Mouse (Mus musculus): ENCODE results near the gene Gm37596. TPM values are rescaled to one million over a fixed set of nuclear protein-coding genes. Genes with fewer than 3 reads are reported as not detected.
"Not testable (repeated sequence)": the region's sequence is repeated elsewhere in the genome, so short reads cannot be mapped to it uniquely, and the experiment has no call there.

The Gm37596 gene
- not detected in 2 replicates for polyA plus RNA-seq (2015; fragmentation: Nextera tagmentation; extraction: Ambion mirVana)

DNA sequence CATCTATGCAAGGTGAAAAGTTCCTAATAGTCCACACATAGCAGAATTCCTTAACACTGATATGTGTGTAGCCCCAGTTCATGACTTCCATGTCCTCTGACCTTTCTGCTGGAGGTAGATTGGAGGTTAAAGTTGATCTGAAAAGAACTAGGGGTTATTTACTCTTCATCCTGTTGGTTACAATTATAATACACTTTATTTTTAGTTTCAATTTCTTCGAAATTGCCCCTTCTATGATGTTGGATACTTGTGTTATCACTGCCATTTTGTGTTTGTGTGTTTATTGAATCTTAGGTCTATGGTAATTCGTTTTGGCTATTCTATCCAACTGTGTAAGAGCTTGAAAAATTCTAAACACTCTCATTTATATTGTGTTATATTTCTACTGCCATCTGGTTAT lies at the start of gene Gm37596:
Gene Gm37596 (minus strand): TSS at position 101 of the 400 bp plus-strand sequence.
- not testable (repeated sequence) for H3K27ac ChIP-seq (replicated peaks); H3K4me1 ChIP-seq (replicated peaks); H3K4me3 ChIP-seq (replicated peaks); H3K9ac ChIP-seq; H3K4me2 ChIP-seq; ATAC-seq (ENCODE audit: insufficient read depth); H3K36me3 ChIP-seq (replicated peaks); H3K9me3 ChIP-seq (replicated peaks); H3K27me3 ChIP-seq
- 54% methylated on average over 1 of the region's 2 CpGs for WGBS (ENCODE audit: insufficient replicate concordance)

DNA sequence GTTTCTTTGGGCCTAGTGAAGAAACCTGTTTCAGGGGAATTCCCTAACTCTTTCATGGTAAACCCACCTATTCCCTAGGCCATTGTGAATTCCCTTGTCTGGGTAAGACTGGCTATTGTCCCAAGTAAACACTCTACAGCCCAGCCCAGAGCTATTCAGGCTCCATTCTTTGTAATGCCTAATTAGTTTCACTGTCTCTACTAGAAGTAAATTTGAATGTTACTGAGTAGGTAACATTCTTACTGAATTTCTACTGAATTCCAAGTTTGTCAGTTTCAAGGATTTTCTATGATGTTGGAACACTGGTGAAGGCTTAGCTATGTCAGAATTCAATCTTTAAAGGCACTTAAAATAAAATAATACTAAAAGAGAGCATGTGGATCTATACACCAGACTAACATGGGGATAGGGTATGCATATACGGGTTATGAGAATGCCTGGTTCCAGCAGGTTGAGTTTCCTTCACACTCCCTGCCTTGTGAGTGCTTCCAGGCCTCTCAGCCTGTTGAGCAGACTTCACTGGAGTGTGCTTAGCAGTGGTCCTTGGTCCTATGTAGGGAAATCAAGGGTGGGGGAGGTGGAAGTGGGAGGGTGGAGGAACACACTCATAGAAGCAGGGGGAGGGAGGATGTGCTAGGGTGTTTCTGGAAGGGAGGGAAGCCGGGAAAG lies 16.2 kb upstream of the Gm37596 start:
- not testable (repeated sequence) for ATAC-seq (ENCODE audit: insufficient read depth); H3K36me3 ChIP-seq (replicated peaks); H3K27me3 ChIP-seq; H3K27ac ChIP-seq (replicated peaks); H3K4me2 ChIP-seq; H3K4me1 ChIP-seq (replicated peaks); H3K9me3 ChIP-seq (replicated peaks); H3K4me3 ChIP-seq (replicated peaks); H3K9ac ChIP-seq
- WGBS (ENCODE audit: insufficient replicate concordance), result 62% methylated on average over 2 of the region's 2 CpGs

- not testable (repeated sequence) for H3K9me3 ChIP-seq (replicated peaks); H3K27me3 ChIP-seq; H3K9ac ChIP-seq; H3K4me1 ChIP-seq (replicated peaks); H3K27ac ChIP-seq (replicated peaks); ATAC-seq (ENCODE audit: insufficient read depth); H3K4me2 ChIP-seq; H3K36me3 ChIP-seq (replicated peaks); H3K4me3 ChIP-seq (replicated peaks)
- 48% methylated on average over 3 of the region's 4 CpGs for WGBS (ENCODE audit: insufficient replicate concordance)
Observed at GRCm38 (mm10) chr3:93676210-93676609, 16.7 kb downstream of the Gm37596 start, which contains the start of gene Tdpoz1. Gene Tdpoz1 (minus strand): TSS chr3:93676310.

DNA sequence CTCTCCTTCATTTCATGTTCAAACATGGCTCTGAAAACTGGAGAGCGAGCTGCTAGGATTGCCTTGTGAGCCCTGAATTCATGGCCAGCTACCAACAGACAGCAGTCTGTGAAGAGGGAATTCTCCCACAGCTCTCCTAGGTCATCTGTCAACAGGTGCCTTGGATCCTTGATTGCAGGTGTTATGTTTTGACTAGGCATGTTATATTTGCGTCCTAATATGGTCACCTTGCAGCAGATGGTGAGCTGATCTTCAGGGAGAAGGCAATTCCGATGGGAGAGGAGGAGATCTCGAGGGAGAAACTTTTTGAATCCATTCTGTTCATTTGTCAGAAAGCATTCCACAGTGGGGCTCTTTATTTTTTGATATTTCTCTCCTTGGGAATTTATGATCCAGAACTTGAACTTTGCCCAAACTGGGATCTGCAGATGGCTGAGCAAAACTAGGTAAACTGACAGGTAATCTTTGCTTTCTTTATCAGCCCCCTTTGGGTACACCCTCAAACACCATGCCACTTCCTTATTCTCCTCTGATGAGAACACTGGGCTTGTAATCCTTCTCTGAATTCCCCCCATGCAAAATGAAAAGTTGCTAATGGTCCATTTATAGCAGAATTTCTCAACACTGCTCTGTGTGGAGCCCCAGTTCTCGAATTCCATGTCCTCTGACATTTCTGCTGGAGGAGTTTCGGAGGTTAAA lies 21.9 kb downstream of the Gm37596 start:
- H3K4me2 ChIP-seq; H3K27me3 ChIP-seq; H3K27ac ChIP-seq (replicated peaks); H3K36me3 ChIP-seq (replicated peaks); H3K4me1 ChIP-seq (replicated peaks); ATAC-seq (ENCODE audit: insufficient read depth); H3K9me3 ChIP-seq (replicated peaks); H3K4me3 ChIP-seq (replicated peaks); H3K9ac ChIP-seq: not testable (repeated sequence)
- 43% methylated on average over 5 of the region's 6 CpGs for WGBS (ENCODE audit: insufficient replicate concordance)

DNA sequence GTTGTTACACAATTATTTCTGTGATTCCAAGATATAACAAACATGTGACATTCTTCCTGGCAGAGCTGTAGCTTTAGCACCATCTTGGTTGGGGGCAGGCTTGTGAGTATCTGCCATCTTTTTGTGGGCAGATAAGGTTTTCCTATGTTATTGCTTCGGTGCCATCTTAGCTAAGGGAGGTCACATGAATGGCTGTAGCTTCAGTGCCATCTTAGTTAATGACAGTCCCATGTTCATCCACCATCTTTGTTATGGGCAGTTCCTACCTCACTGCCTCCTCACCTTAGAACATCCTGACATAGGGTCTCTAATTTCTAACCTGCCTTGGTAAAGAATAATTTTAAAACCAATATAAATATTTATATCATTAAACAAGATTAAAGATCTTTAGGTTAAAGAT lies 38.6 kb downstream of the Gm37596 start:
- no peak for ATAC-seq (ENCODE audit: insufficient read depth)
- Histone ChIP-seq H3K4me2 (no peak overlapping the region), H3K36me3 (replicated peaks) (no peaks in the 10 kb centered on the region), H3K9me3 (replicated peaks) (no peaks in the 10 kb centered on the region), H3K4me3 (replicated peaks) (no peak overlapping the region), H3K27me3 (no peaks in the 10 kb centered on the region), H3K4me1 (replicated peaks) (no peaks in the 10 kb centered on the region), H3K27ac (replicated peaks) (no peak overlapping the region), H3K9ac (no peak overlapping the region)
- WGBS (ENCODE audit: insufficient replicate concordance), result 44% methylated on average over 1 of the region's 1 CpGs

DNA sequence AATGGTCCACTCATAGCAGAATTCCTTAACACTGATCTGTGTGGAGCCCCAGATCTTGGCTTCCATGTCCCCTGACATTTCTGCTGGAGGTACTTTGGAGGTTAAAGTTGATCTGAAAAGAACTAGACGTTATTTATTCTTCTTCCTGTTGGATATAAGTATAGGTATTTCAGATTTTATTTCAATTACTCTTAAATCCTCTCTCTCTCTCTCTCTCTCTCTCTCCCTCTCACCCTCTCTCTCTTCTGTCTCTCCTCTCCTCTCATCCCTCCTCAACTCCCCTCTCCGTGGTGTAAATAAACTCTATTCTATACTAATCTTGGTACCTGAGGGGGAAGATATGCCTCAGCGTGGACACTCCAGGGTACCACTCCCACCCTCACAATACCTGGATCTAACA lies 40.3 kb downstream of the Gm37596 start, which contains the start of gene Tdpoz2:
Gene Tdpoz2 (minus strand): TSS at position 101 of the 400 bp plus-strand sequence.
- Histone ChIP-seq H3K4me2 (no peak within 1 kb of the TSS), H3K27me3 (no peaks in the 10 kb centered on the region), H3K27ac (replicated peaks) (no peak within 1 kb of the TSS), H3K9ac (no peak within 1 kb of the TSS), H3K36me3 (replicated peaks) (no peaks in the 10 kb centered on the region), H3K4me3 (replicated peaks) (no peak within 1 kb of the TSS), H3K9me3 (replicated peaks) (no peaks in the 10 kb centered on the region), H3K4me1 (replicated peaks) (no peaks in the 10 kb centered on the region)
- no peak for ATAC-seq (ENCODE audit: insufficient read depth)
- WGBS (ENCODE audit: insufficient replicate concordance), result 43% methylated on average over 3 of the region's 3 CpGs

Other genes starting within 250 kb of the Gm37596 start
- not detected in 2 replicates for gene Tchhl1, start 224.3 kb downstream of the Gm37596 start, polyA plus RNA-seq (2015; fragmentation: Nextera tagmentation; extraction: Ambion mirVana)
- 167 and 201 TPM in 2 replicates for gene S100a11, start 172.6 kb downstream of the Gm37596 start, polyA plus RNA-seq (2015; fragmentation: Nextera tagmentation; extraction: Ambion mirVana)
- 48.2 and 50.9 TPM in 2 replicates for gene S100a10, start 138.0 kb downstream of the Gm37596 start, polyA plus RNA-seq (2015; fragmentation: Nextera tagmentation; extraction: Ambion mirVana)
- not detected in 2 replicates for gene Tdpoz2, start 40.4 kb downstream of the Gm37596 start, polyA plus RNA-seq (2015; fragmentation: Nextera tagmentation; extraction: Ambion mirVana)
- not detected in 2 replicates for gene Tdpoz1, start 16.8 kb downstream of the Gm37596 start, polyA plus RNA-seq (2015; fragmentation: Nextera tagmentation; extraction: Ambion mirVana)
- not detected in 2 replicates for gene Gm5773, start 79.9 kb upstream of the Gm37596 start, polyA plus RNA-seq (2015; fragmentation: Nextera tagmentation; extraction: Ambion mirVana)
- gene Tdpoz4, start 103.3 kb upstream of the Gm37596 start, polyA plus RNA-seq (2015; fragmentation: Nextera tagmentation; extraction: Ambion mirVana), result not detected in 2 replicates
- not detected in 2 replicates for gene Tdpoz3, start 132.9 kb upstream of the Gm37596 start, polyA plus RNA-seq (2015; fragmentation: Nextera tagmentation; extraction: Ambion mirVana)

Measured in liver, embryonic 15.5 days (tissue).